Mouse (Mus musculus): ENCODE measurements at regions not wholly inside any gene's neighbourhood (a gene's known extent, or its start where the extent isn't known, plus 50 kb on each side); places are given as distances from the start of the nearest gene placed in this dataset.

GRCm38 (mm10) chr2:123267036-123267435 is 502.0 kb downstream of the Sqor start:
- 66% methylated on average over 4 of the region's 4 CpGs for WGBS
- no peaks in the 10 kb centered on the region for H3K27me3 ChIP-seq (ENCODE audit: insufficient read depth, poor library complexity, severe bottlenecking)
- H3K4me3 ChIP-seq = no peak overlapping the region
- no peaks in the 10 kb centered on the region for H3K4me1 ChIP-seq
- H3K36me3 ChIP-seq = no peaks in the 10 kb centered on the region
- no peak overlapping the region for H3K27ac ChIP-seq
- no peak for DNase-seq (ENCODE audit: low spot score)
- no peaks in the 10 kb centered on the region for H3K9me3 ChIP-seq

DNA sequence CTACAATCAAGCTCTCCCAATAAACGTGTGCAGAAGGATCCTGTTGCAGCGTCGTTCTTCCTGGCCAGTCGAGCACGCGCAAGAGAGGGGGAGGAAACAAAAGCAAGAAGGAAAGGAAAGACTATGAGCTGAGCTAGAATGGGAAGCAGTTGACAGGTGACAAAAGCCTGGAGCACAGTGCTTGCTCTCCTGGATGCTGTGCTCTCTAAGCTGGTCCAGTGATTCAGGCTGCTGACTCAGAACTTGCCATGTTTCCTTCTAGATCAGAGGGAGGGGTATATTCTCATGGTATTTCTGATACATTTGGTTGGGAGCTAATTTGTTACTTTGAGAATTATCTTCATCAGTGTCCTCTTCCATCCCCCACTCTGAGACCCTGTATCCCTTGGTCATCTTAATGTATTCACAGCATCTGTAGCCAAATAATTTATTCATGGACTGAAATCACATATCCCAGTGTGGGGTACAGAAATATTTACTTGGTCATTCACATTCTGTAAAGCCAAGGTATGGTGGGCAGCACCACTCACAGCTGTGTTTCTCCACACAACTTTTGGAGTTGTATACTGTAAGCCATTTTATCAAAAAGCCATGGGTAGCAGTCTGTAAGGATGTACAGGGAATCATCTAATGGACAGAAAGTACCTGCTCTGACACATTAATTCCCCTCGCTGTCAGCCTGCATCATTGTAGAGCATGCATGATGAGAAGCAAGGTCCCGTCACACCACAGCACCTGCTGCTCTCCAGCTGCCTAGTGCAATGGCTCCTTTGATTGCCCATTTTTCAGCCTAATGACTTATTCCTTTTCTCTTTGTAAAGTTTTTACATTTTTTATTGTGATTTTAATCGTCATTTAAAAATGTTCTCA is 510.1 kb downstream of the Sqor start:
- DNase-seq (ENCODE audit: low spot score) = no peak
- Histone ChIP-seq H3K4me3 (no peak overlapping the region), H3K36me3 (no peaks in the 10 kb centered on the region), H3K4me1 (0 out of 2 replicates have a peak, but pooled peaks cover 4% of the 10 kb centered on the region), H3K27ac (no peak overlapping the region), H3K27me3 (ENCODE audit: insufficient read depth, poor library complexity, severe bottlenecking) (no peaks in the 10 kb centered on the region), H3K9me3 (no peaks in the 10 kb centered on the region)
- whole genome bisulfite sequencing = 83% methylated on average over 9 of the region's 9 CpGs

DNA sequence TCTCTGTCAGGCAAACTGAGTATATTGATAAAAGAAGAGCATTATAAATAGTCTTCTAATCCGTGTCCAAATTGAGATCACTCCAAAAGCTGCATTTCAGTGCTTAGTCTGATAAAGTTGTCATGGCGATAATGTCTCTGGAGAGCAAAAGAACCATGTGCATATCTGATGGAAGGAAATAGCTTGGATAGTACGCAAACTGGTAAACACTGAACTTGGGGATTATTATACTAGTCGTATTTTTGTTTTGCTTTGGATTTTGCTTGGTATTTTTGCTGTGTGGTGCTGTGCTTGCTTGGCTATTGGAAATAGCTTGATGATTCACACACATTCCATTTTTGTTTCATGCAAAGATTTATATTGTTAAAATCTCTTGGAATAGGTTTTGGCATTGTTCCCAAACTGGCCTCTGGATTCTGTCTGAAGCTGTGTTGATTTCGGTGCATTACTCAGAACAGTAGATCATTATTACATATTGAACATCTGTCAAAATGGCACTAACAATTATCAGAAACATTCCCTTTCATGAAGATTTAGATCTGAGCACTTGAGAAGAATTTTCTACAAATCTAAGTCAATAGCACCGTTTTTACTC is 510.8 kb downstream of the Sqor start:
- no peak for DNase-seq (ENCODE audit: low spot score)
- Histone ChIP-seq H3K9me3 (no peaks in the 10 kb centered on the region), H3K27me3 (ENCODE audit: insufficient read depth, poor library complexity, severe bottlenecking) (no peaks in the 10 kb centered on the region), H3K27ac (no peak overlapping the region), H3K4me3 (no peak overlapping the region), H3K4me1 (0 out of 2 replicates have a peak, but pooled peaks cover 4% of the 10 kb centered on the region), H3K36me3 (no peaks in the 10 kb centered on the region)
- WGBS = 66% methylated on average over 6 of the region's 6 CpGs

- no peaks in the 10 kb centered on the region for H3K9me3 ChIP-seq
- no peaks in the 10 kb centered on the region for H3K27me3 ChIP-seq (ENCODE audit: insufficient read depth, poor library complexity, severe bottlenecking)
- no peak overlapping the region for H3K4me3 ChIP-seq
- H3K27ac ChIP-seq = no peak overlapping the region
- WGBS = 70% methylated on average over 6 of the region's 6 CpGs
- H3K36me3 ChIP-seq = no peaks in the 10 kb centered on the region
- no peak for DNase-seq (ENCODE audit: low spot score)
- no peaks in the 10 kb centered on the region for H3K4me1 ChIP-seq
These were observed 546.7 kb downstream of the Sqor start for GRCm38 (mm10) chr2:123311554-123312276.

DNA sequence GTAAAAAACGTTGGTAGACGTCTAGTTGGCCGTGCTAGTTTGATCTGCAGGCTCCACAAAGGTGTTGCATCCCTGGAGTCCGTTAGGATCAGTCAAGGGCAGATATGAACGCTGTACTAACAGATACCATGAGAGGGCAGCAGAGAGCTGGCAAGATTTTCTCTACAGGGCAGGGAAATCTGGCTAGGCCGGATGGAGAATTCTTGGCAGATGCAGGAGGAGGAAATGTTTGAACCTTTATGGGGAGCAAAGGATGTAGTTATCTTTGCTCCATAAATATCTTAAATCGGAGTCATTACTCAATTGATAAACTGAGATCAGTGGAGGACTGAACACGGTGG is 547.2 kb downstream of the Sqor start:
- H3K36me3 ChIP-seq = no peaks in the 10 kb centered on the region
- 19% methylated on average over 8 of the region's 8 CpGs for WGBS
- no peaks in the 10 kb centered on the region for H3K9me3 ChIP-seq

GRCm38 (mm10) chr2:123320448-123321097 is 555.5 kb downstream of the Sqor start:
- no peaks in the 10 kb centered on the region for H3K36me3 ChIP-seq
- H3K27ac ChIP-seq = no peak overlapping the region
- no peaks in the 10 kb centered on the region for H3K4me1 ChIP-seq
- 80% methylated on average over 4 of the region's 4 CpGs for WGBS
- no peak for DNase-seq (ENCODE audit: low spot score)
- H3K27me3 ChIP-seq (ENCODE audit: insufficient read depth, poor library complexity, severe bottlenecking) = no peaks in the 10 kb centered on the region
- no peaks in the 10 kb centered on the region for H3K9me3 ChIP-seq
- no peak overlapping the region for H3K4me3 ChIP-seq

More for the DNA sequence above, 547.2 kb downstream of the Sqor start:
- H3K27me3 ChIP-seq (ENCODE audit: insufficient read depth, poor library complexity, severe bottlenecking) = no peaks in the 10 kb centered on the region
- DNase-seq (ENCODE audit: low spot score) = peak; percentile 78
- no peaks in the 10 kb centered on the region for H3K4me1 ChIP-seq
- no peak overlapping the region for H3K27ac ChIP-seq
- H3K4me3 ChIP-seq = no peak overlapping the region

DNA sequence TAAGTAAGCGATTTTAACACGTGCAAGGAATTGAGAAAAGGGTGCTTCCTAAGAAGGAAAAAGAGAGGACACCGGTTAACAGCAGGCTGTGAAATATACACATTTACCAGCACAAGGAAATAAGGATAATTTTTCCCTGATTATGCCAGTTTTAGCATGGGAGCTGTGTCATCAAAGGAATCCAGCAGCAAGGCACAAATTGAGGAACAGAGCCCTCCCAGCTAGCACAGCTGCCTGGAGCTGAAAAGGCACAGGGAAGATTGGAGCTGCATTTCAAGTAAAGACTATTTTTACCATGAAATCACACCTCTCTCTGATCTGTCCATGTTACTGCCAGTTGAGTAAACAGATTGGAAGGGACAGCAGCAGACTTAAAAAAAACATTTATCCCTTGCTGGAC is 558.7 kb downstream of the Sqor start:
- Histone ChIP-seq H3K9me3 (no peaks in the 10 kb centered on the region), H3K27me3 (ENCODE audit: insufficient read depth, poor library complexity, severe bottlenecking) (no peaks in the 10 kb centered on the region), H3K4me3 (no peak overlapping the region), H3K4me1 (no peaks in the 10 kb centered on the region), H3K36me3 (no peaks in the 10 kb centered on the region), H3K27ac (no peak overlapping the region)
- no peak for DNase-seq (ENCODE audit: low spot score)
- WGBS = 60% methylated on average over 3 of the region's 3 CpGs

- no peak for DNase-seq (ENCODE audit: low spot score)
- Histone ChIP-seq H3K27ac (no peak overlapping the region), H3K9me3 (no peaks in the 10 kb centered on the region), H3K4me3 (no peak overlapping the region), H3K36me3 (no peaks in the 10 kb centered on the region), H3K27me3 (ENCODE audit: insufficient read depth, poor library complexity, severe bottlenecking) (no peaks in the 10 kb centered on the region), H3K4me1 (no peaks in the 10 kb centered on the region)
- 52% methylated on average over 2 of the region's 2 CpGs for WGBS
These were observed 559.9 kb downstream of the Sqor start for GRCm38 (mm10) chr2:123324896-123325295.

- no peaks in the 10 kb centered on the region for H3K27me3 ChIP-seq (ENCODE audit: insufficient read depth, poor library complexity, severe bottlenecking)
- WGBS = 89% methylated on average over 10 of the region's 10 CpGs
- DNase-seq (ENCODE audit: low spot score) = no peak
- no peak overlapping the region for H3K27ac ChIP-seq
- H3K36me3 ChIP-seq = no peaks in the 10 kb centered on the region
- H3K9me3 ChIP-seq = no peaks in the 10 kb centered on the region
- no peaks in the 10 kb centered on the region for H3K4me1 ChIP-seq
- H3K4me3 ChIP-seq = no peak overlapping the region
These were observed 584.7 kb downstream of the Sqor start for GRCm38 (mm10) chr2:123349625-123350346.

DNA sequence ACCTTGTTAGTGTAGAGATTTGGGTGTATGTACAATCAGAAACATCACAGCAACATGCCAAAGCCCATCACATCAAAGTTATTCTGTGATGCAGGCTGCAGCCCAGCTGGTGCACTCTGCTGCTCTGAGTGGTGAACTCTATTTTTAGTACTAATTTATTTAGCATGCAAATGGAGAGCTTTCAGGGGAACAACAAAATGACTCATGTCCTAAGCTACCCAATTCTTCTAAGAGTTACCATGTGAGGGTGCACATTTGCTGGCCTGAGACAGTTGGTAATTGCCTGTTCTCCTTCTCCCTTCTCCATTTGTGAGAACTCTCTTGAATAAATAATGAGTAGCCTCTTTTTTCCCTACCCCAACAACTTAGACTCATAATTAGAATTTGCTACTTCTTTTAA is 599.2 kb downstream of the Sqor start:
- DNase-seq (ENCODE audit: low spot score) = no peak
- no peak overlapping the region for H3K4me3 ChIP-seq
- H3K9me3 ChIP-seq = no peaks in the 10 kb centered on the region
- no peak overlapping the region for H3K27ac ChIP-seq
- H3K36me3 ChIP-seq = no peaks in the 10 kb centered on the region
- H3K27me3 ChIP-seq (ENCODE audit: insufficient read depth, poor library complexity, severe bottlenecking) = no peaks in the 10 kb centered on the region
- no peaks in the 10 kb centered on the region for H3K4me1 ChIP-seq

DNA sequence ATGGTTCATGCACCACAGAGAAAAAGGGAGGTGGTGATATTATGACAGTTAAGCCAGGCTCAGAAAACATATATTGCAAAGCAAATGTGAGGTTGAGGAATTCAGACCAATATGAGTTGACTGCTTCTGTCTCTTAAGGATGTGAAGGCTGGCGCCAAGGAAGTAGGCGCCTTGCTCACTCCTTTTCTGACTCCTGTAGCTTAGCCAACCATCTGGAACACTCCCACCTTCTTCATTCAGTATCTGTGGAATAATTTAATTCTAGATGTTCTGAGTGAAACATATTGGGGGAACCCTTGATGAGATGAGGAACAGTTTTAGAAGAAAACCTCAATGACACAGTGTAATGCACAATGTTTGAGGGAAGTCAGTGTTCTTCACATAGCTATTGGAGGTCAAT is 601.5 kb downstream of the Sqor start:
- no peak overlapping the region for H3K27ac ChIP-seq
- no peak for DNase-seq (ENCODE audit: low spot score)
- H3K4me3 ChIP-seq = no peak overlapping the region
- H3K9me3 ChIP-seq = no peaks in the 10 kb centered on the region
- no peaks in the 10 kb centered on the region for H3K27me3 ChIP-seq (ENCODE audit: insufficient read depth, poor library complexity, severe bottlenecking)
- 84% methylated on average over 2 of the region's 2 CpGs for WGBS
- no peaks in the 10 kb centered on the region for H3K36me3 ChIP-seq
- H3K4me1 ChIP-seq = no peaks in the 10 kb centered on the region

DNA sequence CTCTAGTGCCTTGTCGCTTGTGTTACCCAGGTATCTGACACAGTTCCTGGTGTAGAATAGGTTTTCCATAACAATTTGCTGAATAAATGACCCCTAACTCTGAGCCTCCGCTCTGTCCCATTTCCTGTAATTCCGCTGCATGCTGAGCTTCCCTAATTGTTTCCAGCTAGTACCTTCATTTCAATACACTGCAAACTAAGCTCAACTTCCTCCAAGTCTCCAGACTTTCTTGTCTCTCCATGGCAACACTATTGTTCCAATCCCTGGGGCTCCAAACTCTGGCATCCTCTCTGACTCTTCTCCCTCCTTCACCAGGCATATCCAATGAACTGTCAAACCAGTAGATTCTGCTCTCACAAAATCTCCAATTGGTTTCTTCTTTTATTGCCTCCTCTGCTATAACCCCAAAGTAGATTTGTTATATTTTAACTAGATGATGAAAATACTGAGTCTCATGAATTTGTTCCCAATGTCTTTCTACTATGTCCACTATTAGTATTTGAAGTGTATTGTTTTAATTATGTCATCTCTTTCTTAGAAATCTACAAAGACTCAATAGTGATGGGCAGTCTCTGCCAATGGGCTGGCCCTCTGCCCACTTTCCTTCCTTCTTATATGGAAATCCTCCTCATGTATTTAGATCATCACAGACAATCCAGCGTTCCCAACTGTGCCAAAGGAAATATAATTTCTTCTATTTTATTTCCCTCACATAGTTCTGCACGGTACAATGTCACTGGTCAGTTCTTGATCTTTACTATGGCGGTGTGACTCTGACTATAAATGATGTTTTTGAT is 620.8 kb downstream of the Sqor start:
- DNase-seq (ENCODE audit: low spot score) = no peak
- Histone ChIP-seq H3K27ac (no peak overlapping the region), H3K4me1 (no peaks in the 10 kb centered on the region), H3K27me3 (ENCODE audit: insufficient read depth, poor library complexity, severe bottlenecking) (no peaks in the 10 kb centered on the region), H3K4me3 (no peak overlapping the region), H3K9me3 (no peaks in the 10 kb centered on the region), H3K36me3 (no peaks in the 10 kb centered on the region)
- WGBS = 70% methylated on average over 6 of the region's 6 CpGs

All from heart, embryonic 10.5 days (tissue).